Mouse (Mus musculus) liver, postnatal 0 days (tissue): ENCODE data around the gene Gm42878. TPM values are rescaled to one million over a fixed set of nuclear protein-coding genes. Genes with fewer than 3 reads are reported as not detected.

Source experiments
- ATAC-seq: fragments of 200-750 bp; cut with Nextera tagmentation; 2 replicates; pipeline ENCODE4 v1.8.0; 2017; ENCODE audit warnings: mild to moderate bottlenecking, moderate library complexity
- DNase-seq: peaks from one replicate; pipeline ENCODE4 v3.0.0-alpha.2; 2016
- H3K27ac ChIP-seq: fragments of 300-500 bp; sonication (generic); 2 replicates; pipeline ENCODE4 v1.5.1; 2014; ENCODE audit warnings: antibody characterized with exemption, moderate library complexity, mild to moderate bottlenecking, low read depth
- H3K27me3 ChIP-seq: fragments of 300-500 bp; sonication (generic); 2 replicates; pipeline ENCODE4 v1.6.1; 2014; ENCODE audit warnings: low read length, control low read depth, mixed read lengths; ENCODE audit not compliant: insufficient read depth
- H3K36me3 ChIP-seq: fragments of 300-500 bp; sonication (generic); replicated peaks from 2 replicates; pipeline ENCODE4 v1.6.1; 2014; ENCODE audit warnings: mild to moderate bottlenecking, control low read depth, low read length, moderate library complexity, mixed read lengths; ENCODE audit not compliant: insufficient read depth
- H3K4me1 ChIP-seq: fragments of 300-500 bp; sonication (generic); 2 replicates; pipeline ENCODE4 v1.6.1; 2014; ENCODE audit warnings: antibody characterized with exemption, mild to moderate bottlenecking, control low read depth; ENCODE audit not compliant: insufficient read depth
- H3K4me2 ChIP-seq: fragments of 300-500 bp; sonication (generic); 2 replicates; pipeline ENCODE4 v1.6.1; 2014; ENCODE audit warnings: low read depth, mild to moderate bottlenecking, low read length, moderate library complexity, mixed read lengths
- H3K4me3 ChIP-seq: fragments of 300-500 bp; sonication (generic); 2 replicates; pipeline ENCODE4 v1.5.1; 2014; ENCODE audit warnings: low read depth, low read length
- H3K9ac ChIP-seq: fragments of 300-500 bp; sonication (generic); replicated peaks from 2 replicates; pipeline ENCODE4 v1.6.1; 2014; ENCODE audit warnings: mild to moderate bottlenecking, moderate library complexity
- H3K9me3 ChIP-seq: fragments of 300-500 bp; sonication (generic); 2 replicates; pipeline ENCODE4 v1.6.1; 2016; ENCODE audit warnings: mild to moderate bottlenecking, control low read depth, low read length, mixed read lengths
- CTCF ChIP-seq: sonication (generic); IDR thresholded peaks from 2 replicates; pipeline ENCODE4 v1.5.1; 2016; ENCODE audit warnings: antibody characterized with exemption, low read depth
- EP300 ChIP-seq: IDR thresholded peaks from 2 replicates; pipeline ENCODE4 v1.6.1; 2016; ENCODE audit warnings: antibody characterized with exemption, low read depth, mild to moderate bottlenecking
- WGBS: fragments of 180-500 bp; shearing (Covaris S2); extraction: QIAGEN DNeasy Blood & Tissue Kit; methylation state at CpG from one replicate; pipeline ENCODE4 v1.1.7; 2014; ENCODE audit not compliant: insufficient replicate concordance; 5-methylcytosine and 5-hydroxymethylcytosine counted together
- polyA plus RNA-seq: library from polyadenylated mRNA; unstranded; fragments of >200 nt; fragmentation: Nextera tagmentation; extraction: Ambion mirVana; gene quantifications from 2 replicates; pipeline ENCODE4 v1.2.1, GENCODE M21; 2015

The Gm42878 gene
- polyA plus RNA-seq, 1 experiment from 2014 or later, result not detected

DNA sequence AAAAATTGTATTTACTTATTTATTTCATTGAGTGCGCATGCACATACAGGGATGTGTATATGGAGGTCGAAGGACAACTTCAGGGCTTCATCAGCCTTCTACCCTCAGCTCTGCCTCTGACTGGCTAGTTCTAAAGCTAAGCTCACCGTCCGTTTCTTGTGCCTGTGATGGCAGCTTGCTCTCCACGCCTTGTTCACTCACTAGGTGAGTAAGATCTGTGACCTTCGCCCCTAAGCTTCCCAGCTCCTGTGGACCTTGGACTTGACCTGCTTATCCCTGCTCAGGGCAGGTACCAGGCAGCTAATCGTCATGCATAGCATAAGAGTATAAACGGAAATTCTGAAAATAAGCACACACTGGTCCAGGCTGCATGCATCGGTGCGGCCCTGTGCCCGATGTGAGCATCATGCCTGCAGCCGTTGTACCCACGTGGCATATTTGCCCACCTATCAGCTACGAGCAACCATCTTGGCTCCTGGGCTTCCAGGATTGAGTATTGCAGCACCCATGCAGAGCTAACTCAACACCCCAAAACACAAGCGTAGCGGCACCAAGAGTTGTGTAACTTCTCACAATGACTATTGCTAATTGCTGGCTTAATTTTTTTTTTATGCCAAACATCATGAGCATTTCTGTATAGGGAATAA, 20.9 kb upstream of the Gm42878 start:
- no peak for TF ChIP-seq EP300
- no peak for TF ChIP-seq CTCF
- no peaks in the 10 kb centered on the region for H3K9me3 ChIP-seq
- peaks cover 6% of the 10 kb centered on the region; the same call in 1 of the 2 replicates for H3K4me1 ChIP-seq
- DNase-seq, result peak; percentile 41
- no peak overlapping the region for H3K4me2 ChIP-seq
- H3K9ac ChIP-seq, result no peak overlapping the region
- H3K36me3 ChIP-seq, result peaks cover 40% of the 10 kb centered on the region
- 71% methylated on average over 16 of the region's 16 CpGs for WGBS
- H3K27me3 ChIP-seq, result no peaks in the 10 kb centered on the region
- peak; percentile 75 for ATAC-seq
- H3K27ac ChIP-seq, result peak overlapping the region; percentile 50
- no peak overlapping the region for H3K4me3 ChIP-seq

DNA sequence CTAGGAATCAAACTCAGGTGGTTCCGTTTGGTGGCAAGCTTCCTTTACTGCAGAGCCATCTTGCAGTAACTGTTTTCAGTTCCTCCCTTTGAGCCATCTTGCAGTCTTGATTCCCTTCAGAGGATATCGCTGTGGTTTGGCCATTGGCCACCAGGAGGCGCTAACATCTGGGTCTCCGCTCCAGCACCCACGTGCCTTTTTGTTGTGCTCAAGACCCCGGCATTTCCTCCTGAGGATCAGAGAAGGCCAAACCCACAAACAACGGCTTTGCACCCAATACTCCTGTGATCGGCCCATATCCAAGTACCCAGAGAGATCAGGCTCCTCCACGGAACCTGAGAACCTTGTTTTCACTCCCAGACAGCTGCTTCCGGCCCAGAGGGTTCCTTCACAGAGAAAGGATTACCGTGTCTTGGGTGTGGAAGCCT, 19.2 kb upstream of the Gm42878 start:
- H3K27ac ChIP-seq, result 0 out of 2 replicates have a peak overlapping the region, but pooled peaks have one; percentile 13
- H3K27me3 ChIP-seq, result no peaks in the 10 kb centered on the region
- no peaks in the 10 kb centered on the region for H3K9me3 ChIP-seq
- peak overlapping the region; percentile 27; the same call in 1 of the 2 replicates for H3K4me3 ChIP-seq
- ATAC-seq (peak; percentile 42), DNase-seq (peak; percentile 90)
- 0 out of 2 replicates have a peak overlapping the region, but pooled peaks have one; percentile 9 for H3K9ac ChIP-seq
- peaks cover 6% of the 10 kb centered on the region; the same call in 1 of the 2 replicates for H3K4me1 ChIP-seq
- H3K36me3 ChIP-seq, result peaks cover 24% of the 10 kb centered on the region
- peak; percentile 96 for TF ChIP-seq CTCF
- no peak for TF ChIP-seq EP300
- WGBS, result 3% methylated on average over 11 of the region's 11 CpGs
- peak overlapping the region; percentile 60 for H3K4me2 ChIP-seq

DNA sequence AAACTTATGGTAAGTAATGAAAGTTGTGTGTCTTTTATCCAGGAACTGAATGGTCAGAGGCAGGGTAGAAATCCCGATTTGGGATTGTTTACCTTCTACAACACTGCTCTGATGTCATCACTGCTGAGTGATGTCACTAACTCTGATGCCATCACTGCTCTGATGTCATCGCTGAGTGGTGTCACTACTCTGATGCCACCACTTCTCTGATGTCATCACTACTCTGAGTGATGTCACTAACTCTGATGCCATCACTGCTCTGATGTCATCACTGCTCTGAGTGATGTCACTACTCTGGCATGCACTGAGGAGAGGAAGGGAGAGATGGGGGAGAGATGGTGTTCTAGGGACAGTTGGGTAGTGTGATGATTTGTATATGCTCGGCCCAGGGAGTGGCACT, 17.2 kb upstream of the Gm42878 start:
- Histone ChIP-seq H3K9ac (no peak overlapping the region), H3K4me2 (no peak overlapping the region), H3K27ac (no peak overlapping the region), H3K27me3 (no peaks in the 10 kb centered on the region), H3K9me3 (no peaks in the 10 kb centered on the region), H3K36me3 (peaks cover 5% of the 10 kb centered on the region; the same call in 1 of the 2 replicates), H3K4me1 (peaks cover 6% of the 10 kb centered on the region; the same call in 1 of the 2 replicates), H3K4me3 (no peak overlapping the region)
- TF ChIP-seq CTCF (no peak), EP300 (no peak)
- DNase-seq (no peak), ATAC-seq (no peak)
- WGBS, result 79% methylated on average over 3 of the region's 3 CpGs

DNA sequence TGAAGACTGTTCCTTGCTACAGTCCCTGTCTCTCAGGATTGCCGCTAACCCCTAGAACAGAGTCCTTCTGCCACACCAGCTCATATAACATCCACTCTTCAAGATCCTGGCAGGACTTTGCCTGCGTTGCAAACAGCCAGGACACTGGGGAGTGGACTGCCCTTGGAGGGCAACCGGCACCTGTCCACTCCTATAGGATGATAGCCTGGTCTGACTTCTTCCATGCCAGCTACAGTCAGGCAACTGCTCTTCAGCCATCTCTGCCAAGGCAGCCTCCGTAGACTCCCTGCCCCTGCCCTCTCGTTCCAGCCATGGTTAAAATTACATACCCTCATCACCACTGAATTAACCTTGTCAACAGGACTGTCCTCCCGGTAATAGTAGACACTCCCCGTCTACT, 3.9 kb upstream of the Gm42878 start:
- H3K4me3 ChIP-seq, result no peak overlapping the region
- TF ChIP-seq CTCF (no peak), EP300 (no peak)
- WGBS, result 81% methylated on average over 7 of the region's 7 CpGs
- no peaks in the 10 kb centered on the region for H3K36me3 ChIP-seq
- H3K4me1 ChIP-seq, result peaks cover 5% of the 10 kb centered on the region
- no peak for ATAC-seq
- DNase-seq, result no peak
- H3K27ac ChIP-seq, result no peak overlapping the region
- no peaks in the 10 kb centered on the region for H3K9me3 ChIP-seq
- H3K9ac ChIP-seq, result no peak overlapping the region
- H3K27me3 ChIP-seq, result no peaks in the 10 kb centered on the region
- H3K4me2 ChIP-seq, result no peak overlapping the region

DNA sequence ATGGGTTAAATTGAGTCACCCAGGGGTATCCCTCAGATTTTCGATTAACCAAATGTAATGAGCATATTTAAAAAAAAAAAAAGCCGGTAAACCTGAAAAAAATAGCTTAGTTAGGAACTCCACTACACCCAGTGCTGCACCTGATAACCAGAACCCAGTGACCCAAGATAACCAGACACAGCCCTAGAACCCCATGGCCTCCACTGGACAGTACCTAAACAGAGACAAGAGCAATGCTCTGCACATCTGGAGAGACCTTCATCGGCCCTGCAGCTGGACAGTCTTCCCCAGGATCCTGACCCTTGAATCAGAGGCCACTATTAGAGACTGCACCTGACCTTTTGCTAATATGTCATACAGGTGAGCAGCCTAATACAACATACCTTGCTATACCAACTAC, 1.8 kb upstream of the Gm42878 start:
- no peak overlapping the region for H3K27ac ChIP-seq
- peaks cover 18% of the 10 kb centered on the region for H3K4me1 ChIP-seq
- DNase-seq (no peak), ATAC-seq (no peak)
- H3K9ac ChIP-seq, result no peak overlapping the region
- 76% methylated on average over 3 of the region's 3 CpGs for WGBS
- no peaks in the 10 kb centered on the region for H3K9me3 ChIP-seq
- H3K4me3 ChIP-seq, result no peak overlapping the region
- H3K36me3 ChIP-seq, result no peaks in the 10 kb centered on the region
- TF ChIP-seq EP300 (0 out of 2 replicates have a peak, but pooled peaks have one; percentile 26), CTCF (no peak)
- peak overlapping the region; percentile 71 for H3K4me2 ChIP-seq
- no peaks in the 10 kb centered on the region for H3K27me3 ChIP-seq

DNA sequence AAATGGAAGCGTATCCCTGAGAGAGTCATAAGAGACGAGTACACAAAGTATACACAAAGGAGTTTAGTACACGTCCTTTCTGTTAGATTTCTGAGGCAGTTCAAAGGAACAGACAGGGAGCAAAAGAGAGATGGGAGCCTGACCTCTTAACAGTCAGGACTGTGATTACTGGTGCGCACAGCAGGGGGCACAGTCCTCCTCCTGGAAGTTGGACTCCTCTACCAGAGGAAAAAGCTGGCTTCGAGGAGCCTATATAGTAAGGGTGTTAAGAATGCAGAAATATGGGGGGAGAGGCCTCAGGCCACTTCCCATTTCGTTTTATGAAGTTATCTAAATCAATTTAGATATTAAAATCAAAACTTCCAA, 1.2 kb upstream of the Gm42878 start:
- TF ChIP-seq CTCF (peak; percentile 76), EP300 (no peak)
- DNase-seq (peak; percentile 70), ATAC-seq (peak; percentile 22)
- no peaks in the 10 kb centered on the region for H3K27me3 ChIP-seq
- peak overlapping the region; percentile 75 for H3K4me3 ChIP-seq
- no peaks in the 10 kb centered on the region for H3K9me3 ChIP-seq
- H3K4me1 ChIP-seq, result peaks cover 18% of the 10 kb centered on the region
- 11% methylated on average over 6 of the region's 6 CpGs for WGBS
- no peaks in the 10 kb centered on the region for H3K36me3 ChIP-seq
- H3K4me2 ChIP-seq, result peak overlapping the region; percentile 71
- peak overlapping the region; percentile 93 for H3K27ac ChIP-seq
- peak overlapping the region; percentile 89 for H3K9ac ChIP-seq
